Mouse (Mus musculus): ENCODE measurements around the gene Phlpp1. TPM values are rescaled to one million over a fixed set of nuclear protein-coding genes. Genes with fewer than 3 reads are reported as not detected.

Gene Phlpp1
- polyA plus RNA-seq, 1 experiment: 49.8 TPM

- TF ChIP-seq CTCF (IDR thresholded peaks at IDR 0.05; ENCODE audit: extremely low read depth, insufficient read depth, low read length) (no peak), POLR2A (IDR thresholded peaks at IDR 0.05; ENCODE audit: extremely low read depth, insufficient read depth, low read length) (no peak)
- H3K27ac ChIP-seq (ENCODE audit: insufficient read depth, low read length): no peak overlapping the region
These were observed 17.2 kb downstream of the Phlpp1 start for GRCm38 (mm10) chr1:106188756-106189155.

DNA sequence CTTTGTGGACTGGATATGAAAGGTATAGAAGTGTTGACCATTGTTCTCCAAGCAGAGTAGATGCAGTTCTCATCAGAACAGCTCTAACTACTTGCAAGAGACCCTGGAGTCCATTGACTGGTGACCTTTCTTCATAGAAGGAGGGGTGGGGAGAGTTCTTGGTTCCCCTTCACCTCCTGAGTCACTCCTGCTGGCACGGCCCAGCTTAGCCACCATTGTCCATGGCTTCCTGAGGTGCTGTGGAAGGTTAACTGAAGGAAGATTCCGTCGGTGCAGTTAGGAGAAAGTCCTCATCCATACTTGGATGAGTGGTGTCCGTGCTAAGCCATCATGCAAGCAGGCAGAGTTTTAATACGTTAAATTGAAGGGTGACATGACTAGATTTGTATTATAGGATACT lies 17.8 kb downstream of the Phlpp1 start:
- TF ChIP-seq POLR2A (IDR thresholded peaks at IDR 0.05; ENCODE audit: extremely low read depth, insufficient read depth, low read length): no peak
- Histone ChIP-seq H3K4me1 (ENCODE audit: control insufficient read depth, insufficient read depth, low read length) (peaks cover 5% of the 10 kb centered on the region), H3K27ac (ENCODE audit: insufficient read depth, low read length) (no peak overlapping the region), H3K4me3 (ENCODE audit: insufficient read depth, low read length) (no peak overlapping the region)

More at GRCm38 (mm10) chr1:106188756-106189155, 17.2 kb downstream of the Phlpp1 start:
- no peak overlapping the region for H3K4me3 ChIP-seq (ENCODE audit: insufficient read depth, low read length)
- H3K4me1 ChIP-seq (ENCODE audit: control insufficient read depth, insufficient read depth, low read length): peaks cover 5% of the 10 kb centered on the region

GRCm38 (mm10) chr1:106190695-106191094 lies 19.1 kb downstream of the Phlpp1 start:
- no peak for TF ChIP-seq CTCF (IDR thresholded peaks at IDR 0.05; ENCODE audit: extremely low read depth, insufficient read depth, low read length)
- no peak overlapping the region for H3K4me3 ChIP-seq (ENCODE audit: insufficient read depth, low read length)
- peaks cover 2% of the 10 kb centered on the region for H3K4me1 ChIP-seq (ENCODE audit: control insufficient read depth, insufficient read depth, low read length)
- H3K27ac ChIP-seq (ENCODE audit: insufficient read depth, low read length): no peak overlapping the region

GRCm38 (mm10) chr1:106191885-106192284 lies 20.3 kb downstream of the Phlpp1 start:
- Histone ChIP-seq H3K4me3 (ENCODE audit: insufficient read depth, low read length) (no peak overlapping the region), H3K4me1 (ENCODE audit: control insufficient read depth, insufficient read depth, low read length) (peaks cover 2% of the 10 kb centered on the region), H3K27ac (ENCODE audit: insufficient read depth, low read length) (no peak overlapping the region)
- TF ChIP-seq POLR2A (IDR thresholded peaks at IDR 0.05; ENCODE audit: extremely low read depth, insufficient read depth, low read length) (no peak), CTCF (IDR thresholded peaks at IDR 0.05; ENCODE audit: extremely low read depth, insufficient read depth, low read length) (no peak)

GRCm38 (mm10) chr1:106192864-106193470 lies 21.4 kb downstream of the Phlpp1 start:
- TF ChIP-seq POLR2A (IDR thresholded peaks at IDR 0.05; ENCODE audit: extremely low read depth, insufficient read depth, low read length): no peak
- no peak for TF ChIP-seq CTCF (IDR thresholded peaks at IDR 0.05; ENCODE audit: extremely low read depth, insufficient read depth, low read length)
- Histone ChIP-seq H3K4me3 (ENCODE audit: insufficient read depth, low read length) (no peak overlapping the region), H3K27ac (ENCODE audit: insufficient read depth, low read length) (no peak overlapping the region), H3K4me1 (ENCODE audit: control insufficient read depth, insufficient read depth, low read length) (peaks cover 2% of the 10 kb centered on the region)

GRCm38 (mm10) chr1:106193487-106193886 lies 21.9 kb downstream of the Phlpp1 start:
- Histone ChIP-seq H3K4me3 (ENCODE audit: insufficient read depth, low read length) (no peak overlapping the region), H3K27ac (ENCODE audit: insufficient read depth, low read length) (no peak overlapping the region), H3K4me1 (ENCODE audit: control insufficient read depth, insufficient read depth, low read length) (peaks cover 2% of the 10 kb centered on the region)
- TF ChIP-seq POLR2A (IDR thresholded peaks at IDR 0.05; ENCODE audit: extremely low read depth, insufficient read depth, low read length) (no peak), CTCF (IDR thresholded peaks at IDR 0.05; ENCODE audit: extremely low read depth, insufficient read depth, low read length) (no peak)

GRCm38 (mm10) chr1:106194263-106194662 lies 22.7 kb downstream of the Phlpp1 start:
- H3K4me3 ChIP-seq (ENCODE audit: insufficient read depth, low read length): no peak overlapping the region
- peaks cover 4% of the 10 kb centered on the region for H3K4me1 ChIP-seq (ENCODE audit: control insufficient read depth, insufficient read depth, low read length)
- H3K27ac ChIP-seq (ENCODE audit: insufficient read depth, low read length): no peak overlapping the region
- TF ChIP-seq POLR2A (IDR thresholded peaks at IDR 0.05; ENCODE audit: extremely low read depth, insufficient read depth, low read length) (no peak), CTCF (IDR thresholded peaks at IDR 0.05; ENCODE audit: extremely low read depth, insufficient read depth, low read length) (no peak)

DNA sequence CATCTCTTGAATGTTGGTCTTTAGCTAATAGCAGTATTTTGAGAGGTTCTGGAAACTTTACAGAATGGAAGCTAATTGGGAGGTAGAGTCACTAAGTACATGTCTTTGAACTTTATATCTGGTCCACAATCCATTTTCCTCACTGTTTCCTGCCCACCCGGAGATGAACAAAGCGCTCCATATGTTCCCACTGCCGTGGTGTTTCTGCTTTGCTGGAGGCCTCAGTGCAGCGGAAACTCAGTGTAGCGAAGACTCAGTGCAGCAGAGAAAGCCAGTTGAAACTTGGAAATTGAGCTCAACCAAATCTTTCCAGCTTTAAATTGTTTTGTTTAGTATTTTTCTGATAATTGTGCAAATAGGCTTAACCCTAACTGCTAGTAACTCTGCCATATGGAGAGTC lies 26.4 kb downstream of the Phlpp1 start:
- TF ChIP-seq CTCF (IDR thresholded peaks at IDR 0.05; ENCODE audit: extremely low read depth, insufficient read depth, low read length) (no peak), POLR2A (IDR thresholded peaks at IDR 0.05; ENCODE audit: extremely low read depth, insufficient read depth, low read length) (no peak)
- no peak overlapping the region for H3K27ac ChIP-seq (ENCODE audit: insufficient read depth, low read length)
- H3K4me3 ChIP-seq (ENCODE audit: insufficient read depth, low read length): no peak overlapping the region
- H3K4me1 ChIP-seq (ENCODE audit: control insufficient read depth, insufficient read depth, low read length): peaks cover 16% of the 10 kb centered on the region

DNA sequence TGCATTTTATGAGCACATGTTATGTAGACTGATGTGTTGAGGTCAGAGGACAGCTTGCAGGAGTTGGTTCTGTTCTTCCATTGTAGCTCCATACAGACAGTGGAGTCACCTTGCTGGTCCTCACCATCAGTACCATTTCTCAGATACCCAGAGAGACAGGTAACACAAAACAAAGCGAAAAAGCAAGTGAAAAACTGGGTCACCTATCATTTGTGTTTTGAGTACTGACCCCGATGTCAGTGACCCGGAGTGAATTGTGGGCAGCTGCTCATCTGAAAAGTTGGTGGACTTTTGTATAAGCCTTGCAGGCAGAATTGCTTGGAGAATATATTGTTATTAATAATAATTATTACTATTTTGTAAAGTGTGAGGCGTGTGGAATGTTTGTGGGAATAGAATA lies 27.6 kb downstream of the Phlpp1 start:
- no peak overlapping the region for H3K4me3 ChIP-seq (ENCODE audit: insufficient read depth, low read length)
- H3K4me1 ChIP-seq (ENCODE audit: control insufficient read depth, insufficient read depth, low read length): peaks cover 21% of the 10 kb centered on the region
- H3K27ac ChIP-seq (ENCODE audit: insufficient read depth, low read length): no peak overlapping the region; the same call in 1 of the 2 replicates
- TF ChIP-seq CTCF (IDR thresholded peaks at IDR 0.05; ENCODE audit: extremely low read depth, insufficient read depth, low read length) (no peak), POLR2A (IDR thresholded peaks at IDR 0.05; ENCODE audit: extremely low read depth, insufficient read depth, low read length) (no peak)

- H3K4me1 ChIP-seq (ENCODE audit: control insufficient read depth, insufficient read depth, low read length): peaks cover 22% of the 10 kb centered on the region
- H3K27ac ChIP-seq (ENCODE audit: insufficient read depth, low read length): peak overlapping the region; percentile 92
- no peak overlapping the region for H3K4me3 ChIP-seq (ENCODE audit: insufficient read depth, low read length)
- TF ChIP-seq POLR2A (IDR thresholded peaks at IDR 0.05; ENCODE audit: extremely low read depth, insufficient read depth, low read length) (no peak), CTCF (IDR thresholded peaks at IDR 0.05; ENCODE audit: extremely low read depth, insufficient read depth, low read length) (no peak)
These were observed 28.1 kb downstream of the Phlpp1 start for GRCm38 (mm10) chr1:106199686-106200085.

Data from cortical plate, adult 2 months (tissue).